Mouse (Mus musculus) brain, embryonic 14.5 days (tissue): Measurements from ENCODE around the gene Cbfa2t2.

Source experiments
- CTCF ChIP-seq: fragments of 200-500 bp; IDR thresholded peaks from 2 replicates; pipeline ENCODE4 v1.5.1; 2012; ENCODE audit warnings: inconsistent platforms, mild to moderate bottlenecking, moderate library complexity, borderline replicate concordance; ENCODE audit not compliant: insufficient read depth, insufficient read length; ENCODE audit errors: extremely low read depth
- POLR2A ChIP-seq: fragments of 200-500 bp; IDR thresholded peaks from 2 replicates; pipeline ENCODE4 v1.6.1; 2012; ENCODE audit warnings: mild to moderate bottlenecking, inconsistent platforms, borderline replicate concordance; ENCODE audit not compliant: poor library complexity, insufficient read depth, insufficient read length, severe bottlenecking; ENCODE audit errors: extremely low read depth

DNA sequence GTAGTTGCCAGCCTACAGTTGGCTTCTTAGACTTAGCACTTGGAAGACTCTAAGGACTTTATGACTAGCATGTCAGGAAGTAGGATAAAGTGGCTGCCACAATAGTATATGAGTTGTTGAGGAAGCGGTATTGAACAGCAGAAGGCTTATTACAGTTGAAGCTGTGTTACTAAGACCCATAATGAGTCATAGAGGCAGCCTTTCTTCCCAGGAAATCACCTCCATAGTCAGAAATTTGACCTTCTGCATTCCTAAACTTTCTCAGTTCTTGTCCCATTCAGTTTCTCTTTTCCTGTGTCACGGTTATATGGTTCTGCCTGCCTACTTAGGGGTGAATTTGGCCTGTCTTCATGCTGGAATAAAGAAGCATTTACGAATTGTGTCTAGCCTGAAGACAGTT is 80.7 kb downstream of the Cbfa2t2 start:
- no peak for TF ChIP-seq POLR2A
- no peak for TF ChIP-seq CTCF
